Mouse (Mus musculus): Measurements from ENCODE around the gene 2210016F16Rik.
"Not testable (repeated sequence)": the region's sequence is repeated elsewhere in the genome, so short reads cannot be mapped to it uniquely, and the experiment has no call there.

2210016F16Rik gene

DNA sequence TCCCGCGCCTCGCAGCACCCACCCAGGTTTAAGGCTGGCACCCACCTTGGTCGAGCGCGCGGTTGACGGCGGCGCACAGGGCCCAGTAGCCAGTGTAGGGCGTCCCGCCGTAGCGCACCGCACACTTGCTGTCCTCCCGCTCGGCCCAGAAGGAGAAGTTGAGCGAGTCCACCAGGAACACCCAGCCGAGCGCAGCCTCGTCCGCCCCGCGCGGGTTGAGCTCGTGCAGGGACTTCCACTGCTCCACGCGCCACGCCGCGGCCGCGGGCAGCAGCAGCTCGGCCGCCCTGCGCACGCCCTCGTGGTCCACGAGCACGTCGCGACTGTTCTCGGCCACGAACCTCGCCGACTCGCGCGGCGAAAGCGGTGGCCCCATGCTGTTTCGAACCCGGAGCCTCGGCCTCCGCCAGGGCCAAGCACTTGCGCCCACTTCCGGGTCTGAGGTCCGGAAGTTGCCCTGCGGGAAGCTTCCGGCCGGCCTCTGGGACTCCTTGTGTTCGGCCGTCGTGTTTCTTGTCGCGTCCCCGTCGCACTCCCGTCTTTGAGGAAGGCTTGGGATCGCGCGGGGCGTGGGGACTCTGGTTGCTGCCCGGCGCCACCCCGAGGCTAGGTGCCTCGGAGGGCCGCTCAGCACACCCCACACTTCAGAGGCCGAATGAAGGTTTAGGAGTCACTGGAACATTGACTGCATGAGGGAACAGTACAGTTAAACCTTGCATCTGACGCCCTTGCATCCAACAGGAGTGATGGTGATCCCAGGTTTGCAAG lies at the start of gene 2210016F16Rik:
2210016F16Rik (minus strand) TSS at position 447 of the 768 bp plus-strand sequence.
- DNase-seq (ENCODE audit: low spot score), result peak; percentile 80

DNA sequence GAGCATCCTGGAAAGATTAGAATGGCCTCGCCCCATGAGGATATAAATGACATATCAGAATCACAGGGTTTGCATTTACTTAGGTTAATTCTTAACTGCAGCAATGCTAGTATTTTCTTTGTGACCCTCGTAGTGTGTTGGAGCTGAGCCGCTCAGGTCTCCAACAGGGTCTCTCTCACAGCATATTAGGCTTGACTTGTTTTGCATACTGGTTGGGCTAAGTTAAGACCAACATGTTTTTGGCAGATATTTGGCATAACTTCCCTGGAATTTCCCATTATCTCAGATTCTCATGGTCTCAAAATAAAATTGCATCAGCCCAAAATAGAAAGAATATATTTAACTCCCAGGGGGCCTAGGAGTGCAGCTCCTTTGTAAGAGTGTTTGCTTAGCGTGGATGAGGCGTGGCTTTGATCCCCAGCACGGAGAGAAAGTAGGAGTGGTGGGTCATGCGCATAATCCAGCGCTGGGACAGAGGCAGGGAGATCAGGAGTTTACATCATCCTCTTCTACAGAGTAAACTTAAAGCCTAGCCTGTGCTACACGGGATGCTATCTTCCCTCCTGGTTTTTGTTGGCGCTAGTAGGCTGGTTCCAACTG lies 38.1 kb upstream of the 2210016F16Rik start:
- DNase-seq (ENCODE audit: low spot score), result no peak

DNA sequence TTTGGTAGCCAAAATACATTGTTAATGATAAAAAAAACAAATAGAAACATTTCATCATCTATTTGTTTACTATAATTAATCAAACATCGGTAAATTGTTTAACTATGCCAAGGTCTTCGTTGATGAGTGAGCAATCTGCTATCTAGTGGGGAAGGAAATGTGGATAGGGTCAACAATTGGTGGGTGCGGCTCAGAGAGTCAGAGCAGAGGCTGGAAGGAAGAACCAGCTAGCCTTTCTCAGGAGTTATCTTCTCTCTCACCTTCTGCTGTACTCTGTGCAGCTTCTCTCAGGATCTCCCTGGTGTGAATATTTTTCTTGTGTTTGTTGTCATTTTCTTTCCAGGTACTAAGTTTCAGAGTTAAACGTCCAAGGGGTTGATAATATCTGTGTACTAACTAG lies 37.2 kb upstream of the 2210016F16Rik start:
- no peak for DNase-seq (ENCODE audit: low spot score)

GRCm38 (mm10) chr13:58421026-58421425 lies 36.0 kb upstream of the 2210016F16Rik start:
- no peak for DNase-seq (ENCODE audit: low spot score)

DNA sequence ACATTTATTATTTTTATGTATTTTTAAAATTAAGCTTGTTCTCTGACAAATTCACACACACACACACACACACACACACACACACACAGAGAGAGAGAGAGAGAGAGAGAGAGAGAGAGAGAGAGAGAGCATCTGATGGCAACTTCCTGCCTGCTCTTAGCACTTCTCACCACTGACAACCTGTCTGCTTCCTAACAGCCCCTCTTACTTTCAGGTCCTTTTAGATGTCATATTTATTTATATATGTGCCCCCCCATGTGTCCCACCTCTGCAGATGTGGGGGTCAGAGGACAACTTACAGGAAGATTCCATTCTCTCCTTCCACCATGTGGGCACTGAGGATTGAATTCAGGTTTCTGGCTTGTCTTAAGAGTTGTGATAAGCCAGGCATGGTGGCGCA lies 34.2 kb upstream of the 2210016F16Rik start:
- no peak for DNase-seq (ENCODE audit: low spot score)

DNA sequence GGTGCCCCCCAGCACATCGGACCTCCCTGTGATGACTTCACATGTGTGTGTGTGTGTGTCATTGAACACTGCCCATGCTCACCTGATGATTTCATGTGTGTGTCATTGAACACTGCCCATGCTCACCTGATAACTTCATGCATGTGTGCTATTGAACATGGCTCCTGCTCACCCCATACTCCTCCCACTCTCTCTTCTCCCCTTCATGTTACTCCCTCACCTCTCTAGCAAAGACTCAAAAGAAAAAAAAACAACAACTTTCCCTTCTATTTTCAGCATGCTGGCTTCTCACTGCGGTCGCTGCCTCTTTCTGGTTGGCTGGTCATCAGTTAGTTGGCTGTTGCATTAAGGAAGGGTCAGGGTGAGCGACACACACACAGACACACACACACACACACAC lies 33.6 kb upstream of the 2210016F16Rik start:
- no peak for DNase-seq (ENCODE audit: low spot score)

DNA sequence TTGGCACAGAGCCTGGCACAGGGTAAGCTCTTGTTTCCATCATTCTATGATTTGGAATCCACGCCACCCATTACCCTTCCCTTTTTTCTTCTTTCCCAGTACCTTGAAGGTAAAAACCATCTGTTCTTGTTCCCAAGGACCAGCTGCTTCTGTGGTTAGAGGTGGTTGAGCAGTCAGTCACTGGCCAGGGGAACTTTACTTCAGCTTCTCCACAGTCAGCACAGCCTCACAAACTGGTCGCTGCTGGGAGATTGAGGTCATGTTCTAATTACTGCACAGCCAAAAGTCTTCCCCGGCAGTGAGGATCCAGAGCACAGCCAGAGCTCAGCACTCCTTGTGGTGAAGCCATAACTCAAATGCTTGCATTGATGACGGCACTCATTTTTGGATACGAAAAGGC lies 30.8 kb upstream of the 2210016F16Rik start:
- DNase-seq (ENCODE audit: low spot score), result no peak

DNA sequence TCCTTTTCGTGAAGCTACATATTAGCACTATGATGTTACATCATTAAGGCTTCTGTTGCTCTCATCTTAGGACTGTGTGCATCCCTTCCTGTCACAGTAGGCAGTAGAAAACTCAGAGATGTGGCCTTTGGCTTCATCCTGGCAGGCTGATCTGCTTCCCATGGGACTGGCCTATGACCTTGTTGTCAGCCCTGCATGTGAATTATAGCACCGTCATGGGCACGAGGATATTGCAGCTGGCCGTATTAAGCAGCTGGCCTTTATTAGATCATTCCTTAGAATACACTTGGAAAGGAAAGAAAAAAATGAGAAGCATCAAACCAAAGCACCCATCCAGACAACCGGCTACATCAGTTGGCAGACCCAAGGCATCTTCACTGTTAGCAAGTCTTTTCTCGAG lies 30.3 kb upstream of the 2210016F16Rik start:
- no peak for DNase-seq (ENCODE audit: low spot score)

DNA sequence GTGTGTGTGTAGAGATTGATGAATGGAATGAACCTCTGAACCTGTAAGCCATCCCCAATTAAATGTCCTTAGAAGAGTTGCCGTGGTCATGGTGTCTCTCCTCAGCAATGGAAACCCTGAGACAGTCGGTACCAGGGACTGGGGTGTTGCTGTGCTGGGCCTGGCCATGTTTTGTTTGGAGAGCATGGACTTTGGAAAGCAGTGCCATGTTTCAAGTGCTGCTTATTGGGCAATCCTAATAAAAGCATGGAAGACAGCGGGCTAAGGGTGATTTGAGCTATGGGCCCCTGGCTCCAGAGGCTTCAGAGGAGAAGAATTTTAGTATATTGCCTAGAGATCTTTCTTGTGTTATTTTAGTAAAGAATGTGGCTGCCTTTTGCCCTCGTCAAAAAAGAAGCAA lies 26.0 kb upstream of the 2210016F16Rik start:
- no peak for DNase-seq (ENCODE audit: low spot score)

DNA sequence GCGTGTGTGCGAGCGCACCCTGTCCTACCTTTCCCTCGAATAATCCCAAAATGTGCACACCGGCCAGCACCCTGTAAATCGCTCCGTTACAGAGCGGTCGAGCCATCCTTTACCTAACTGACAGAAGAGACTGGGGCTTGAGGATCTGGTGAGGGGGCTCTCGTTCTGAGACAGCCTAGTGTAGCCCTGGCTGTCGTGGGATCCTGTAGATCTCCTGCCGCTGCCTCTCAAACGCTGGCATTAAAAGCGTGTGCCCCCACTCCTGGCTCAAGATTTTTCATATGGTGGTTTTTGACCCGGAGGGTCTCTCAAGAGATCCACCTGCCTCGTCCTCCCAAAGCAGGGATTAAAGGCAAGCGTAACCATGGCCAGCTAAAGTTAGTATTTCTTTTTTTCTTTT lies 18.2 kb upstream of the 2210016F16Rik start, which contains the start of gene Hnrnpk:
Hnrnpk (minus strand) TSS at position 101 of the 400 bp plus-strand sequence.
- DNase-seq (ENCODE audit: low spot score), result not testable (repeated sequence)

- DNase-seq (ENCODE audit: low spot score), result no peak
These were observed 17.7 kb upstream of the 2210016F16Rik start for GRCm38 (mm10) chr13:58402744-58403110.

GRCm38 (mm10) chr13:58402003-58402743 lies 17.1 kb upstream of the 2210016F16Rik start, which contains the start of gene Rmi1:
Rmi1 (plus strand) TSS chr13:58402248.
- peak; percentile 98 for DNase-seq (ENCODE audit: low spot score)

GRCm38 (mm10) chr13:58401135-58402002 lies 16.3 kb upstream of the 2210016F16Rik start:
- peak; percentile 83 for DNase-seq (ENCODE audit: low spot score)

DNA sequence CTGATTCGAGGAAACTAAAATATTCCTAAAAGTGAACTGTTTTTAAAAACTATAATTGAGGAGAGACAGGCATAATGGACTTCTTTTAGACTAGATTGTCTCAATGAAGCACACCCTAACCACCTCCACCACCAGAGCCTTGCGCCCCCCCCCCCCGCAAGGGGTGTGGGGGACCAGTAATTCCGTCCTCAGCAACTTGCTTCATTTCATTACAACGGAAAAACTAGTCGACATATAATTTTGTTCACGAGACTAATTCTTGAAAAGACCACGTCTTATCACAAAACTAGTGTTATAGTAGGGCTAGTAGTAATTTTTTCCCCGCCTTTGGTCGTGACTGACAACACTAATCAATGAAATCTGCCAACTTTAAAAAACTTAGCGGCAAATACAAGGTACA lies 15.6 kb upstream of the 2210016F16Rik start:
- DNase-seq (ENCODE audit: low spot score), result no peak

DNA sequence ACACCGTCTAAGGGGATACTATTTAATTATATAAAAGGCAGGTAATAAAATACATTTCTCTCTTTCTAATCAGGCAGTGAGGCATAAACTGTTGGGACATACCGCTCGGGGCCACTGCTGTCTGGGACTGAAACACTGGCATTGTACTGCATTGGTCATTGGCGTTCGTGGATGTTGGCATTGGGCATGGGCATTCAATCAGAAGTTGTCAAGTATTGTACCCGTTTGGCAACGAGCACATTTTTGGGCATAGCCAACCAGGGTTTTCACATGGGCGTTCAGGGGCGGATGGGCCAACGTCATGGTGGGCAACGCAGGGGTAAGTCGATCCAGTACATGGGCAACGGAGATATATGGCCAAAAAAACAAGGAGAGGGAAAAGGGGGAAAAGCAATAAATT lies 12.6 kb upstream of the 2210016F16Rik start:
- no peak for DNase-seq (ENCODE audit: low spot score)

DNA sequence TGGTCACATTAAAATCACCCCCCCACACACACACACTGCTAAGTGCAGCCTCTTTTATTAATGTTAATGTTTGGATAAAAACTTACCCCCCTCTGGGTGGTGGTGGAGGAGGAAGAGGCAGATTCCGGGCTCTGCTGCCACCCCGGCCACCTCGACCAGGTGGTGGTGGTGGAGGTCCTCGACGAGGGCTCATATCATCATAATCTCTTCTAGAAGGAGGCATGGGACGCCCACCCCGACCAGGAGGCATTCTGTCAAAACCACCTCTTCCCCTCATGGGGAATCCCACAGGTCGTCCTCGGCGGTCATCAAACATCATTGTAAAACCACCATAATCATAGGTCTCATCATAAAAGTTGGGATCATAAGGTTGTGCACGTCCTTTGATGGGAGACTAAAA lies 9.4 kb upstream of the 2210016F16Rik start:
- DNase-seq (ENCODE audit: low spot score), result not testable (repeated sequence)

- DNase-seq (ENCODE audit: low spot score), result no peak
These were observed 4.4 kb upstream of the 2210016F16Rik start for GRCm38 (mm10) chr13:58389324-58389951.

- DNase-seq (ENCODE audit: low spot score), result no peak
These were observed 3.4 kb upstream of the 2210016F16Rik start for GRCm38 (mm10) chr13:58388379-58388778.

DNA sequence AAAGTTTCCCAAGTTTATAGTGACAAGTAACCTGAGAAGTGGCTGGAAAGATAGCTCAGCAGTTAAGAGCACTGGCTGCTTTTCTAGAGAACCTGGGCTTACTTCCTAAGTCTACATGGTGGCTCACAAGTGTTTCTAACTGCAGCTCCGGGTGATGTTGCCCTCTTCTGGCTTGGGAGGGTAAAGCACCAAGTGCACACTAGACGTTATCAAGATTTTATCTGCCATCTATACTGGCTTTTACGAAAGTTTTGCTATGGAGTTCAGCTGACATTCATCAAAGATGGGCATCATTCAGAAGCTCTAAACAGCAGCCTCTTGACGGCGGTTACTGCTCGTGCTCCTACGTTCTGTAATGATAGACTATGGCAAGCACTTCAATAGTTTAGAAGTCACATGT lies 2.9 kb upstream of the 2210016F16Rik start:
- DNase-seq (ENCODE audit: low spot score), result peak; percentile 36

DNA sequence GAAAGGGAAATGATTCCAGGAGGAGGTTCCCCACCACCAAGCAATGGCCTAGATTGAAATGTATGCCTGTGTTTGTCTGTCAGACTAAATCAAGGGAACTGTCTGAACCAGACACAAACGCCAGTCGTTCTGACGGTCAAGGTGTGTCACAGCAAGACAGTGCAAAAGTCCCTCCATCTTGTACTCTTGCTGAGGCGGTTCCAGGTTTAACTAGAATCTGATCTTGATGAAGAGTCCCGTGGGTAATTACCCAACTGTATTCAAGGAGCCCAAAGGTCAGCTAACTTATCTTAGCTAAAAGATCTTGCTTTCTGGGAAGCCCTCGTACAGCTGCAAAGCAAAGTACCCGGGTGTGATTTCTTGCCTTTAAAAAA lies 509 bp upstream of the 2210016F16Rik start:
- DNase-seq (ENCODE audit: low spot score), result no peak

DNA sequence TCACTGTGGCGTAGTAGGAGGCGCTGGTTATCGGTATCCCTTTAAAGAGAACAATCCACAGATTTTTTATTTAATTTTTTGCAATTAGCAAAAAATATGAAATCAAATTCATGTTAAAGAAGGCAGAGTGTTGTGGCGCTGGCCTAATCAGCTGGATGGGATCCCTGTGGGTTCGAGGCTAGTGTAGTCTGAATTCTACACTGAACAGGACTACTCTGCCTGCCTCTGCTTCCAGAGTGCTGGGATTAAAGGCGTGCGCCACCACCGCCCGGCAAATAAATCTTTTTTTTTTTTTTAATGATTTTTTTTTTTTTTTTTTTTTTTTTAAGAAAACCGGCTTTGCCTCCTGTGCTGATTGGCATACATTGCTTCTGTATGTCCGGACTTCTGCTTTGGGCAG lies 654 bp downstream of the 2210016F16Rik start:
- no peak for DNase-seq (ENCODE audit: low spot score)

GRCm38 (mm10) chr13:58373153-58373470 lies 11.9 kb downstream of the 2210016F16Rik start:
- DNase-seq (ENCODE audit: low spot score), result no peak

Measured in testis, postnatal 14 days (tissue).